Mouse (Mus musculus): ENCODE measurements around the gene Pten.

DNA sequence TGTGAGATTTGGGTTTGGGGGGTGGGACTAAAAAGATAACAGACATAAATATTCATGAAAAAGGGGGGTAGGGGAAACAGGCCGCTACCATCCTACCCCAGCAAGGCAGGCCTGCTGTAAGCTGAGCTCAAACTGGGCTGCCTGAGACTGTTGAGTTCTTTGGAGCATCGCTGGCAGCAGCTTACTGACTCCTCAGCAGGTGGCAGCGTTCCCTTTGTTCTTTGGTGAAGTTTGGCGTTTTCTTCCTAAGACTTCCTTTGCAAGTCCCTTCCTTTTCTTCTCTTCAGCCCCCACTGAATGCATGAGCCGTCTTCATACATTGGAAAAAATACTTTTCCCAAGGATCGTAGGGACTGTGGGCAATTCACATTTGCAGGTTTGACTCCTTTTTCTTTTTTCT, 7.9 kb upstream of the Pten start:
- TF ChIP-seq POLR2A (IDR thresholded peaks at IDR 0.05; ENCODE audit: low read depth, low read length) (no peak), CTCF (IDR thresholded peaks at IDR 0.05; ENCODE audit: extremely low read depth, insufficient read length, insufficient replicate concordance, low read depth, low read length) (peak; percentile 47; the same call in 1 of the 2 replicates)

Data from small intestine, adult 2 months (tissue).